ENCODE assay signal across 8 mouse cellular contexts in the genomic region with DNA sequence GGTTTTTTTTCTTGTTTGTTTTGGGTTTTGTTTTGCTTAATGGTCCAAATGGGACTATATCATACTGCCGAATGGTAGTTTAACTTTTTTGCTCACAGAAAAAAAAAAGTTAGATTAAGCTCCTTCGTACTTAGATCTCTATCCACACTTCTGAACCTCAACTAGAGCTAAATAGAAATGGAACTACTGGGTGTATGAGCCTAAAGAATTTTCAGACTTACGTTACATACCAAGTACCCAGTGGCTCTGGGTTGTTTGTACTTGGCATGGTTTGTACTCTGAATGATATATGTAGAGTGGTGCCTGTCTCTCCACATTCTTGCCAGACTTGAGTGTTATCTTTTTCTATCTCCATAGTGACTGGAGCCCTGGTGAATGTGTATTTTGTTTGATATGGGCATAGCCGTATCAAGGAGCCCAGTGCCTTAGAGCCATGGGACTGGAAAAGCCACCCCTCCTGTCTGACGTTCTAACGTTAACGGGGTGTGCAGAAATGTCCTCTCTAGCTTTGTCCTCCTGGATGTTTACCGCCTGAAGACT. TPM values are rescaled to one million over a fixed set of nuclear protein-coding genes. Genes with fewer than 3 reads are reported as not detected.
DNase-seq lines count a peak whose midpoint lies in the region; ATAC-seq and TF ChIP-seq lines count a peak whose summit lies in the region.

No protein-coding gene starts in this region.

- no peak overlapping the region for H3K27ac ChIP-seq in kidney, adult 2 months (ENCODE audit: insufficient read depth, low read depth, low read length)
- no peak overlapping the region; the same call in 1 of the 2 replicates for H3K27ac ChIP-seq in bone marrow, adult 2 months (ENCODE audit: control insufficient read depth, insufficient read depth, low read depth, low read length, poor library complexity)
- no peak overlapping the region for H3K27ac ChIP-seq in heart, postnatal 0 days (ENCODE audit: low read depth)
- H3K27ac ChIP-seq in lung, postnatal 0 days (ENCODE audit: low read length), result peak overlapping the region; percentile 82; the same call in 1 of the 2 replicates

- H3K9me3 ChIP-seq in heart, postnatal 0 days (replicated peaks; ENCODE audit: control insufficient read depth, low read length), result no peaks in the 10 kb centered on the region
- no peaks in the 10 kb centered on the region for H3K9me3 ChIP-seq in lung, postnatal 0 days (ENCODE audit: low read length)

- peak overlapping the region; percentile 68 for H3K4me2 ChIP-seq in heart, postnatal 0 days (ENCODE audit: low read depth, low read length)
- H3K4me2 ChIP-seq in lung, postnatal 0 days (replicated peaks; ENCODE audit: low read depth, low read length), result peak overlapping the region; percentile 75

- no peak for TF ChIP-seq EP300 in heart, postnatal 0 days (IDR thresholded peaks at IDR 0.05; ENCODE audit: low read depth)
- TF ChIP-seq EP300 in lung, postnatal 0 days (IDR thresholded peaks at IDR 0.05), result no peak

- no peak for DNase-seq in kidney, adult 2 months
- DNase-seq in kidney, postnatal 14 days, result no peak
- DNase-seq in heart, postnatal 0 days (ENCODE audit: low spot score), result peak; percentile 25
- peak; percentile 38 for DNase-seq in lung, postnatal 0 days (ENCODE audit: low spot score)
- DNase-seq in adrenal gland, postnatal 14 days, result no peak
- no peak for DNase-seq in T-cell, adult 2 months (ENCODE audit: low spot score)

- no peaks in the 10 kb centered on the region for H3K27me3 ChIP-seq in kidney, adult 2 months (replicated peaks; ENCODE audit: control insufficient read depth, insufficient read depth, low read length)
- H3K27me3 ChIP-seq in heart, postnatal 0 days (ENCODE audit: control insufficient read depth, insufficient read depth, low read length), result no peaks in the 10 kb centered on the region
- H3K27me3 ChIP-seq in lung, postnatal 0 days (replicated peaks; ENCODE audit: insufficient read depth, low read length), result no peaks in the 10 kb centered on the region

- TF ChIP-seq POLR2A in kidney, adult 2 months (IDR thresholded peaks at IDR 0.05; ENCODE audit: low read depth, low read length), result no peak
- no peak for TF ChIP-seq POLR2A in bone marrow, adult 2 months (IDR thresholded peaks at IDR 0.05; ENCODE audit: borderline replicate concordance, control insufficient read depth, low read depth, low read length)

- TF ChIP-seq CTCF in kidney, adult 2 months (conservative IDR thresholded peaks at IDR 0.05; ENCODE audit: insufficient read depth, insufficient read length, low read depth, low read length), result no peak
- TF ChIP-seq CTCF in bone marrow, adult 2 months (IDR thresholded peaks at IDR 0.05; ENCODE audit: control insufficient read depth, insufficient read depth, low read length), result no peak
- no peak for TF ChIP-seq CTCF in heart, postnatal 0 days (IDR thresholded peaks at IDR 0.05; ENCODE audit: low read depth)
- TF ChIP-seq CTCF in lung, postnatal 0 days (IDR thresholded peaks at IDR 0.05), result no peak

- H3K9ac ChIP-seq in heart, postnatal 0 days (replicated peaks; ENCODE audit: low read depth, low read length), result no peak overlapping the region
- H3K9ac ChIP-seq in lung, postnatal 0 days (replicated peaks; ENCODE audit: low read depth), result peak overlapping the region; percentile 72; the same call in 1 of the 2 replicates

- H3K36me3 ChIP-seq in kidney, adult 2 months (ENCODE audit: control insufficient read depth, insufficient read depth, low read length), result no peaks in the 10 kb centered on the region
- no peaks in the 10 kb centered on the region for H3K36me3 ChIP-seq in heart, postnatal 0 days (replicated peaks; ENCODE audit: control insufficient read depth, insufficient read depth, low read length)
- H3K36me3 ChIP-seq in lung, postnatal 0 days (ENCODE audit: insufficient read depth, low read length), result no peaks in the 10 kb centered on the region

- H3K4me3 ChIP-seq in kidney, adult 2 months (ENCODE audit: insufficient read depth, low read depth, low read length), result peak overlapping the region; percentile 100
- peak overlapping the region; percentile 78 for H3K4me3 ChIP-seq in bone marrow, adult 2 months (replicated peaks; ENCODE audit: control insufficient read depth, low read depth, low read length)
- peak overlapping the region; percentile 82 for H3K4me3 ChIP-seq in heart, postnatal 0 days (ENCODE audit: low read depth, low read length)
- peak overlapping the region; percentile 92 for H3K4me3 ChIP-seq in lung, postnatal 0 days (ENCODE audit: low read depth, low read length)

- peaks cover 6% of the 10 kb centered on the region; the same call in 1 of the 2 replicates for H3K4me1 ChIP-seq in kidney, adult 2 months (ENCODE audit: control insufficient read depth, insufficient read depth, low read length)
- no peaks in the 10 kb centered on the region; the same call in 1 of the 2 replicates for H3K4me1 ChIP-seq in bone marrow, adult 2 months (ENCODE audit: control insufficient read depth, insufficient read depth, low read length)
- H3K4me1 ChIP-seq in heart, postnatal 0 days (ENCODE audit: control insufficient read depth, insufficient read depth), result peaks cover 12% of the 10 kb centered on the region
- H3K4me1 ChIP-seq in lung, postnatal 0 days (ENCODE audit: insufficient read depth, low read depth, low read length), result 0 out of 2 replicates have a peak, but pooled peaks cover 4% of the 10 kb centered on the region

- WGBS in kidney, adult 2 months, result 57% methylated on average over 8 of the region's 8 CpGs
- WGBS in bone marrow, adult 2 months, result 51% methylated on average over 8 of the region's 8 CpGs
- WGBS in heart, postnatal 0 days, result 58% methylated on average over 8 of the region's 8 CpGs
- WGBS in lung, postnatal 0 days, result 42% methylated on average over 8 of the region's 8 CpGs

- ATAC-seq in heart, postnatal 0 days (ENCODE audit: insufficient read depth, low read depth), result no peak
- ATAC-seq in lung, postnatal 0 days, result peak; percentile 52
- no peak for ATAC-seq in monocyte, adult 5-6 weeks (replicated peaks; ENCODE audit: insufficient number of reproducible peaks, low FRiP score, low TSS enrichment, poor library complexity, severe bottlenecking)

RNA-seq across cellular contexts. Expression of gene Wdsub1, which starts 0.4 kb away (rescaled TPM):
- polyA plus RNA-seq in kidney, adult 2 months (2012; rRNA removed), result 65.6 and 74.6 TPM in 2 replicates
- 3.0 and 8.0 TPM in 2 replicates for polyA plus RNA-seq in bone marrow, adult 2 months (2011; ENCODE audit: insufficient read depth, insufficient read length, low replicate concordance, missing spikeins)
- total RNA-seq in heart, postnatal 0 days (2014; rRNA removed; ENCODE audit: low replicate concordance), result 268 and 306 TPM in 2 replicates
- polyA plus RNA-seq in heart, postnatal 0 days (2015; fragmentation: Nextera tagmentation; extraction: Ambion mirVana), result 42.8 and 43.2 TPM in 2 replicates
- 42.3 and 44.6 TPM in 2 replicates for polyA plus RNA-seq in lung, postnatal 0 days (2015; fragmentation: Nextera tagmentation; extraction: Ambion mirVana)
- total RNA-seq in adrenal gland, postnatal 14 days (2021), result 16.7 and 19.7 TPM in 2 replicates
- 12.1 to 14.6 TPM (median 13.1 TPM) in 3 replicates for total RNA-seq in monocyte, adult 5-6 weeks (2017)

Comparison
In these comparisons a context has a peak if more than half of its experiments do, and no peak if none do; other contexts are left out.
1. DNase-seq: peak in heart, postnatal 0 days (single experiment) and lung, postnatal 0 days (single experiment); none in kidney, adult 2 months (single experiment), kidney, postnatal 14 days (single experiment), adrenal gland, postnatal 14 days (single experiment) and T-cell, adult 2 months (single experiment).
2. Peak in every context shown above with its lines, with median percentiles within 50 percentile points of each other: H3K4me3 ChIP-seq.